Mouse (Mus musculus): ENCODE measurements around the gene Gtf2b.

DNA sequence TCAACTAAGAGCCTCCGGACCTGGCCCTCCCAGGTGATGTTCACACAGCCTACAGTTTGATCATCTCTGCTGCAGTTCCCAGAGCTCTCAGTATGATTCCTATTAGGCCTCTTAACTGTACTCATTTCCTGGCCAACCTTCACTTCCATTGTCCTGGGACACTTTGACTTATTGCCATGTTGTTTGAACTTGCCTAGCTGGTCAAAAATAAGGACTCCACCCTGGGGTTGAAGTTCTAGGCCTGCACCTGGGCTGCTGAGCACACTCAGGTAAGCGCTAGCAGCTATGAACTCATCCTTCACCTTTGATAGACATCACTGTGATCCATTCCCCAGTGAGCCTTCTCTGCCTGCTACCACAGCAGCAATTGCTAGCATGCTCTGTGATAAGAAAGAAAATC lies 19.8 kb upstream of the Gtf2b start:
- TF ChIP-seq CTCF (IDR thresholded peaks at IDR 0.05; ENCODE audit: control insufficient read depth, insufficient read depth, insufficient replicate concordance, low read depth, low read length) (no peak), POLR2A (IDR thresholded peaks at IDR 0.05; ENCODE audit: control insufficient read depth, low read depth, low read length) (no peak)
